Mouse (Mus musculus): ENCODE results near the gene Gm49325. TPM values are rescaled to one million over a fixed set of nuclear protein-coding genes. Genes with fewer than 3 reads are reported as not detected.

Gene Gm49325
- polyA plus RNA-seq, 1 experiment from 2014 or later: 1.7 TPM

GRCm38 (mm10) chr10:77645571-77645970 is 39.6 kb downstream of the Gm49325 start:
- no peaks in the 10 kb centered on the region for H3K27me3 ChIP-seq (replicated peaks; ENCODE audit: control insufficient read depth, insufficient read depth, low read length)
- H3K4me1 ChIP-seq (ENCODE audit: control insufficient read depth, insufficient read depth, low read length): no peaks in the 10 kb centered on the region
- H3K4me3 ChIP-seq (ENCODE audit: low read depth, low read length): no peak overlapping the region
- H3K4me2 ChIP-seq (ENCODE audit: low read length): no peak overlapping the region
- H3K9me3 ChIP-seq (replicated peaks; ENCODE audit: control insufficient read depth, low read length): no peaks in the 10 kb centered on the region
- no peak overlapping the region for H3K9ac ChIP-seq (ENCODE audit: low read length)
- DNase-seq (ENCODE audit: low spot score) (no peak), ATAC-seq (no peak)
- H3K36me3 ChIP-seq (ENCODE audit: control insufficient read depth, insufficient read depth, low read length): peaks cover 63% of the 10 kb centered on the region
- H3K27ac ChIP-seq (ENCODE audit: low read depth, low read length): no peak overlapping the region
- WGBS: 97% methylated on average over 5 of the region's 5 CpGs

- no peak overlapping the region for H3K27ac ChIP-seq (ENCODE audit: low read depth, low read length)
- ATAC-seq: peak; percentile 33; the same call in 1 of the 2 replicates
- WGBS: 74% methylated on average over 1 of the region's 1 CpGs
These were observed 41.5 kb downstream of the Gm49325 start for GRCm38 (mm10) chr10:77647461-77647860.

GRCm38 (mm10) chr10:77647901-77648300 is 41.9 kb downstream of the Gm49325 start:
- WGBS: 84% methylated on average over 8 of the region's 8 CpGs
- no peaks in the 10 kb centered on the region for H3K9me3 ChIP-seq (replicated peaks; ENCODE audit: control insufficient read depth, low read length)
- H3K4me2 ChIP-seq (ENCODE audit: low read length): no peak overlapping the region
- no peaks in the 10 kb centered on the region for H3K27me3 ChIP-seq (replicated peaks; ENCODE audit: control insufficient read depth, insufficient read depth, low read length)
- DNase-seq (ENCODE audit: low spot score) (no peak), ATAC-seq (no peak)
- H3K27ac ChIP-seq (ENCODE audit: low read depth, low read length): no peak overlapping the region
- H3K36me3 ChIP-seq (ENCODE audit: control insufficient read depth, insufficient read depth, low read length): peaks cover 40% of the 10 kb centered on the region
- H3K4me3 ChIP-seq (ENCODE audit: low read depth, low read length): no peak overlapping the region
- no peak overlapping the region for H3K9ac ChIP-seq (ENCODE audit: low read length)
- no peaks in the 10 kb centered on the region for H3K4me1 ChIP-seq (ENCODE audit: control insufficient read depth, insufficient read depth, low read length)

More at GRCm38 (mm10) chr10:77647461-77647860, 41.5 kb downstream of the Gm49325 start:
- Histone ChIP-seq H3K9me3 (replicated peaks; ENCODE audit: control insufficient read depth, low read length) (no peaks in the 10 kb centered on the region), H3K4me3 (ENCODE audit: low read depth, low read length) (no peak overlapping the region), H3K9ac (ENCODE audit: low read length) (no peak overlapping the region), H3K4me2 (ENCODE audit: low read length) (no peak overlapping the region), H3K4me1 (ENCODE audit: control insufficient read depth, insufficient read depth, low read length) (no peaks in the 10 kb centered on the region), H3K36me3 (ENCODE audit: control insufficient read depth, insufficient read depth, low read length) (peaks cover 44% of the 10 kb centered on the region), H3K27me3 (replicated peaks; ENCODE audit: control insufficient read depth, insufficient read depth, low read length) (no peaks in the 10 kb centered on the region)
- peak; percentile 22 for DNase-seq (ENCODE audit: low spot score)

GRCm38 (mm10) chr10:77652046-77652445 is 46.0 kb downstream of the Gm49325 start:
- Histone ChIP-seq H3K27ac (ENCODE audit: low read depth, low read length) (no peak overlapping the region), H3K9ac (ENCODE audit: low read length) (no peak overlapping the region), H3K27me3 (replicated peaks; ENCODE audit: control insufficient read depth, insufficient read depth, low read length) (no peaks in the 10 kb centered on the region), H3K9me3 (replicated peaks; ENCODE audit: control insufficient read depth, low read length) (no peaks in the 10 kb centered on the region), H3K36me3 (ENCODE audit: control insufficient read depth, insufficient read depth, low read length) (no peaks in the 10 kb centered on the region), H3K4me3 (ENCODE audit: low read depth, low read length) (no peak overlapping the region), H3K4me2 (ENCODE audit: low read length) (no peak overlapping the region), H3K4me1 (ENCODE audit: control insufficient read depth, insufficient read depth, low read length) (no peaks in the 10 kb centered on the region)
- WGBS: 88% methylated on average over 9 of the region's 9 CpGs
- ATAC-seq (no peak), DNase-seq (ENCODE audit: low spot score) (no peak)

GRCm38 (mm10) chr10:77658286-77658994 is 52.4 kb downstream of the Gm49325 start:
- Histone ChIP-seq H3K9me3 (replicated peaks; ENCODE audit: control insufficient read depth, low read length) (no peaks in the 10 kb centered on the region), H3K36me3 (ENCODE audit: control insufficient read depth, insufficient read depth, low read length) (no peaks in the 10 kb centered on the region), H3K27ac (ENCODE audit: low read depth, low read length) (no peak overlapping the region), H3K4me2 (ENCODE audit: low read length) (no peak overlapping the region), H3K4me3 (ENCODE audit: low read depth, low read length) (no peak overlapping the region), H3K9ac (ENCODE audit: low read length) (no peak overlapping the region), H3K4me1 (ENCODE audit: control insufficient read depth, insufficient read depth, low read length) (no peaks in the 10 kb centered on the region), H3K27me3 (replicated peaks; ENCODE audit: control insufficient read depth, insufficient read depth, low read length) (no peaks in the 10 kb centered on the region)
- WGBS: 84% methylated on average over 15 of the region's 15 CpGs
- DNase-seq (ENCODE audit: low spot score): no peak
- ATAC-seq: no peak

- H3K4me3 ChIP-seq (ENCODE audit: low read depth, low read length): no peak overlapping the region
- H3K36me3 ChIP-seq (ENCODE audit: control insufficient read depth, insufficient read depth, low read length): no peaks in the 10 kb centered on the region
- H3K4me2 ChIP-seq (ENCODE audit: low read length): no peak overlapping the region
- no peaks in the 10 kb centered on the region for H3K4me1 ChIP-seq (ENCODE audit: control insufficient read depth, insufficient read depth, low read length)
- DNase-seq (ENCODE audit: low spot score) (no peak), ATAC-seq (no peak)
- H3K27me3 ChIP-seq (replicated peaks; ENCODE audit: control insufficient read depth, insufficient read depth, low read length): no peaks in the 10 kb centered on the region
- WGBS: 61% methylated on average over 43 of the region's 43 CpGs
- no peak overlapping the region for H3K27ac ChIP-seq (ENCODE audit: low read depth, low read length)
- H3K9me3 ChIP-seq (replicated peaks; ENCODE audit: control insufficient read depth, low read length): no peaks in the 10 kb centered on the region
- H3K9ac ChIP-seq (ENCODE audit: low read length): no peak overlapping the region
These were observed 58.1 kb downstream of the Gm49325 start for GRCm38 (mm10) chr10:77663949-77664665.

- Histone ChIP-seq H3K36me3 (ENCODE audit: control insufficient read depth, insufficient read depth, low read length) (no peaks in the 10 kb centered on the region), H3K9me3 (replicated peaks; ENCODE audit: control insufficient read depth, low read length) (no peaks in the 10 kb centered on the region), H3K4me3 (ENCODE audit: low read depth, low read length) (no peak overlapping the region), H3K4me1 (ENCODE audit: control insufficient read depth, insufficient read depth, low read length) (no peaks in the 10 kb centered on the region), H3K27ac (ENCODE audit: low read depth, low read length) (no peak overlapping the region), H3K27me3 (replicated peaks; ENCODE audit: control insufficient read depth, insufficient read depth, low read length) (no peaks in the 10 kb centered on the region), H3K9ac (ENCODE audit: low read length) (no peak overlapping the region), H3K4me2 (ENCODE audit: low read length) (no peak overlapping the region)
- 79% methylated on average over 8 of the region's 8 CpGs for WGBS
- ATAC-seq (no peak), DNase-seq (ENCODE audit: low spot score) (no peak)
These were observed 60.3 kb downstream of the Gm49325 start for GRCm38 (mm10) chr10:77666342-77666741.

- H3K27me3 ChIP-seq (replicated peaks; ENCODE audit: control insufficient read depth, insufficient read depth, low read length): no peaks in the 10 kb centered on the region
- H3K36me3 ChIP-seq (ENCODE audit: control insufficient read depth, insufficient read depth, low read length): no peaks in the 10 kb centered on the region
- no peak overlapping the region for H3K4me3 ChIP-seq (ENCODE audit: low read depth, low read length)
- H3K9ac ChIP-seq (ENCODE audit: low read length): no peak overlapping the region
- WGBS: 82% methylated on average over 4 of the region's 4 CpGs
- no peak overlapping the region for H3K27ac ChIP-seq (ENCODE audit: low read depth, low read length)
- DNase-seq (ENCODE audit: low spot score) (no peak), ATAC-seq (no peak)
- H3K9me3 ChIP-seq (replicated peaks; ENCODE audit: control insufficient read depth, low read length): no peaks in the 10 kb centered on the region
- no peak overlapping the region for H3K4me2 ChIP-seq (ENCODE audit: low read length)
- no peaks in the 10 kb centered on the region for H3K4me1 ChIP-seq (ENCODE audit: control insufficient read depth, insufficient read depth, low read length)
These were observed 61.4 kb downstream of the Gm49325 start for GRCm38 (mm10) chr10:77667402-77667801.

GRCm38 (mm10) chr10:77670710-77671109 is 64.7 kb downstream of the Gm49325 start:
- Histone ChIP-seq H3K4me3 (ENCODE audit: low read depth, low read length) (no peak overlapping the region), H3K9me3 (replicated peaks; ENCODE audit: control insufficient read depth, low read length) (no peaks in the 10 kb centered on the region), H3K4me2 (ENCODE audit: low read length) (no peak overlapping the region), H3K9ac (ENCODE audit: low read length) (no peak overlapping the region), H3K4me1 (ENCODE audit: control insufficient read depth, insufficient read depth, low read length) (no peaks in the 10 kb centered on the region), H3K36me3 (ENCODE audit: control insufficient read depth, insufficient read depth, low read length) (no peaks in the 10 kb centered on the region), H3K27ac (ENCODE audit: low read depth, low read length) (no peak overlapping the region), H3K27me3 (replicated peaks; ENCODE audit: control insufficient read depth, insufficient read depth, low read length) (no peaks in the 10 kb centered on the region)
- DNase-seq (ENCODE audit: low spot score): no peak
- ATAC-seq: no peak
- WGBS: 79% methylated on average over 4 of the region's 4 CpGs
